Mouse (Mus musculus) ES-E14 (cell line): ENCODE measurements at regions not wholly inside any gene's neighbourhood (a gene's known extent, or its start where the extent isn't known, plus 50 kb on each side); places are given as distances from the start of the nearest gene placed in this dataset.

Experiments used
- CHD2 ChIP-seq: IDR thresholded peaks from 2 replicates; pipeline ENCODE4 v1.6.1; 2014; ENCODE audit warnings: mild to moderate bottlenecking, low read depth, low read length, inconsistent platforms
- HCFC1 ChIP-seq: IDR thresholded peaks from 2 replicates; pipeline ENCODE4 v1.6.1; 2012; ENCODE audit warnings: low read length, inconsistent platforms, borderline replicate concordance; ENCODE audit not compliant: insufficient read depth
- ZC3H11A ChIP-seq: IDR thresholded peaks from 2 replicates; pipeline ENCODE4 v1.6.1; 2012; ENCODE audit warnings: low read depth, mild to moderate bottlenecking, inconsistent platforms, low read length, borderline replicate concordance
- ZNF384 ChIP-seq: IDR thresholded peaks from 2 replicates; pipeline ENCODE4 v1.6.1; 2012; ENCODE audit warnings: low read depth, low read length, inconsistent platforms

DNA sequence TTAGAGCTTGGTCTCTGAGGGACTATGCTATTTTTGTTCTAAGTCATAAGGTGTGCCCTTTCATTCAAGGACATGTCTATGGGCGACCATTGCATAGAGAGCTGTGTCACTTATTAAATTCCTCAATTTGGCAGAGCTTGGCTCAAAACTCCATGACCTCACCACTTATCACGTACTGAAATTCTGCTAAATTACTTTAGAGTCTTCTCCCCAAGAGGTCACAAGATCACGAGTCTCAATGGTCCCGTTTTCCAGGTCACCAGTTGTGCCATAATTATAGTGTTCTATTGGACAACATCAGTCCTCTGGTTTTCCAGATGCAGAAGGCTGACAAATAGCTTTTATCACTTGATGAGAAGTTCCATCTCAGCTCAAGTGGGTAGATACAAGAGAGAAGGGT is 576.9 kb downstream of the Dok5 start:
- TF ChIP-seq CHD2 (no peak), HCFC1 (no peak), ZNF384 (no peak), ZC3H11A (no peak)
